Mouse (Mus musculus) cerebellum, postnatal 10 days (tissue): ENCODE data around the gene Gpr35.
A peak's percentile ranks its signal among the peaks of the same experiment; 100 is the strongest.

Source experiments
- DNase-seq, 2 experiments: peaks; one replicate each; pipeline ENCODE4 v3.0.0; 2021; ENCODE audit warnings: mixed read lengths in 2 of 2

The Gpr35 gene

GRCm38 (mm10) chr1:92934182-92934827, 16.4 kb upstream of the Gpr35 start, which contains the start of gene Capn10:
Capn10 (plus strand) TSS chr1:92934376.
- DNase-seq = peak; percentile 95 to 96

- DNase-seq = peak; percentile 85 to 86
Measured at GRCm38 (mm10) chr1:92935054-92935962, 15.4 kb upstream of the Gpr35 start.

- no peak for DNase-seq
Measured at GRCm38 (mm10) chr1:92935977-92936376, 14.7 kb upstream of the Gpr35 start.

GRCm38 (mm10) chr1:92936467-92936866, 14.2 kb upstream of the Gpr35 start:
- no peak for DNase-seq

GRCm38 (mm10) chr1:92937797-92938196, 12.9 kb upstream of the Gpr35 start:
- DNase-seq = no peak

GRCm38 (mm10) chr1:92939746-92940145, 10.9 kb upstream of the Gpr35 start:
- DNase-seq = no peak

GRCm38 (mm10) chr1:92943219-92943989, 7.3 kb upstream of the Gpr35 start:
- DNase-seq = no peak

GRCm38 (mm10) chr1:92947966-92948365, 2.7 kb upstream of the Gpr35 start:
- DNase-seq = no peak

- DNase-seq = peak; percentile 41 to 47
Measured at GRCm38 (mm10) chr1:92949426-92949825, 1.2 kb upstream of the Gpr35 start.

- DNase-seq = peak in 1 of 2 experiments; percentile 1
Measured at GRCm38 (mm10) chr1:92953641-92954040, 3.0 kb downstream of the Gpr35 start.

- DNase-seq = peak; percentile 81 to 83
Measured at GRCm38 (mm10) chr1:92956571-92957335, 6.1 kb downstream of the Gpr35 start.

- DNase-seq = no peak
Measured at GRCm38 (mm10) chr1:92958999-92959398, 8.3 kb downstream of the Gpr35 start.

GRCm38 (mm10) chr1:92970791-92971190, 20.1 kb downstream of the Gpr35 start:
- DNase-seq = peak in 1 of 2 experiments; percentile 2

GRCm38 (mm10) chr1:92971879-92972795, 21.5 kb downstream of the Gpr35 start:
- peak in 1 of 2 experiments; percentile 0 for DNase-seq

GRCm38 (mm10) chr1:92972854-92973253, 22.2 kb downstream of the Gpr35 start:
- peak; percentile 65 to 69 for DNase-seq

- no peak for DNase-seq
Measured at GRCm38 (mm10) chr1:92976141-92976566, 25.5 kb downstream of the Gpr35 start.

GRCm38 (mm10) chr1:92978645-92979044, 28.0 kb downstream of the Gpr35 start:
- DNase-seq = no peak

- no peak for DNase-seq
Measured at GRCm38 (mm10) chr1:92979073-92979602, 28.5 kb downstream of the Gpr35 start.

- DNase-seq = no peak
Measured at GRCm38 (mm10) chr1:92981056-92981845, 30.6 kb downstream of the Gpr35 start.
